Mouse (Mus musculus) thymus, postnatal 25 days (tissue): ENCODE results near the gene Slc25a48.

Experiments used
- DNase-seq: peaks from one replicate; pipeline ENCODE4 v3.0.0; 2022

Gene Slc25a48

DNA sequence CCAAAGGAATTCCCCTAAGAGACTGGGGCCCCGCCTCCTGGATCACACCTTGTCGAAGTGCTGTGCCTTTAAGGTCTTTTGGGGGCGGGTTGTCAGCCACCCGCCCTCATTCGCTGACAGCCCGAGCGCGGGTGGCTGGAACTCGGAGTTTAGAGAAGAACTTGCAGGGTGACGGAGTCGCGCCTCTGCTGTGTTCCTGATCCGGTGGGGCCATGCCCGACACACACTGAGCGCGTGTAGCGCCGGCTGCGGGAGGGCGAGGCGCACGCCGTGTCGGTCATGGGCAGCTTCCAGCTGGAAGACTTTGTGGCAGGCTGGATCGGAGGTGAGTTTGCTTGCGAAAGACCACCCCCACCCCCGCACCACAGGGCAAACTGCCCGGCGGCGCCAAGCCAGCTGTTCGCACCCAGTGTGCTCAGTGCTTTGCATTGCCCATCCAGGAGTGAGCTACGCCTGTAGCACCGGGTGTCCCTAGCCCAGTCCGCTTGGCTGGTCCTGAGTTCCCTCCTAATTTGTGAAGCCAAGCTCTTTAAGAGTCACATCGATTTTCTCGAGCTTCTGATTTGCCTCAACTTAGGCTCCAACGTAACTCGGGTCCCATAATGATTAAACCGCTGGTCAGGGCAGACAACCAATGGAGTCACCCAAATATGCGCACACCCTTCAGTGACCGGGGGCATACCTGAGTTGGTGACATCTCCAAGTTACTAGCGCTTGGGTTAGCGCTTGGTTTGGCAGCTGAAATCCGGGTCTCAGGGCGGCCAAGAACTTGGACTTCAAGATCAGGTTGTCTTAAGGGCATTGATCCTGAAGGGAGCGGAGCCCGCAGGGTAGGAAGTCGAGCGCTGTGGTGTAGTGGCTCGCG, at the start of gene Slc25a48:
Gene Slc25a48, plus strand, starts transcription at position 145 of the 865 bp plus-strand sequence.
- DNase-seq: no peak

- no peak for DNase-seq
These were observed 40.6 kb upstream of the Slc25a48 start for GRCm38 (mm10) chr13:56397572-56397971.

- DNase-seq: no peak
These were observed 37.0 kb upstream of the Slc25a48 start for GRCm38 (mm10) chr13:56401186-56401585.

DNA sequence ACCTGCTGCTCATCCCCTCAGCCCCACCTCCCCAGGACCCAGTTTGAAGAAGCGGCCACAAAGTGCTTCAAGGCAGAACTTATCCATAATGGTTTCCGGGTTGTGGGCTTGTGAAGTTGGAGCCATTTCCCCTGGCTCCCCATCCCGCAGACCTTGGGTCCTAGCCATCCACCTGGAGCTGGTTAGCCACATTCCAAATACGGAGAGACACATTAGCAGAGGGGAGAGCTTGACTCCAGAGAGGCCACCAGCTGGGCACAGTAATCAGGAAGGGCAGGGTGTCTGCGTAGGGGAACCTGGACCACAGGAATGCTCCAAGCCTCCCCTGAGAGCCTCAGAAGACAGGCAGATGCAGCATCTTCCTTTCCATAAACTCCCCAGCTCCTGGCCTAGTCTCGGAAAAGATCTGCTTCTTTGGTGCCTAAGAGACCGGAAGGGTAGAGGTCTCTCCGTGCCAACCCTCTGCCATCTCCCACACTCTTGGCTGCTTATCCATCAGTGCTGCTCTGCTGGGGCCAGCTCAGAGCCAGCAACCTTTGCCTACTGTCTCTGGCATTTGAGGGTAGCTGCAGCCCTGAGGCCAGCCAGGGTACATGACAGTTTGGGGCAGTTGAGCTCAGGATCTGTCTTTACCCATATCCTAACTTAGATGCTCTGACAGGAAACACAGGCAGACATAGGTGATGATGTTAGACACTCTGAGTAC, 34.6 kb upstream of the Slc25a48 start:
- no peak for DNase-seq

DNA sequence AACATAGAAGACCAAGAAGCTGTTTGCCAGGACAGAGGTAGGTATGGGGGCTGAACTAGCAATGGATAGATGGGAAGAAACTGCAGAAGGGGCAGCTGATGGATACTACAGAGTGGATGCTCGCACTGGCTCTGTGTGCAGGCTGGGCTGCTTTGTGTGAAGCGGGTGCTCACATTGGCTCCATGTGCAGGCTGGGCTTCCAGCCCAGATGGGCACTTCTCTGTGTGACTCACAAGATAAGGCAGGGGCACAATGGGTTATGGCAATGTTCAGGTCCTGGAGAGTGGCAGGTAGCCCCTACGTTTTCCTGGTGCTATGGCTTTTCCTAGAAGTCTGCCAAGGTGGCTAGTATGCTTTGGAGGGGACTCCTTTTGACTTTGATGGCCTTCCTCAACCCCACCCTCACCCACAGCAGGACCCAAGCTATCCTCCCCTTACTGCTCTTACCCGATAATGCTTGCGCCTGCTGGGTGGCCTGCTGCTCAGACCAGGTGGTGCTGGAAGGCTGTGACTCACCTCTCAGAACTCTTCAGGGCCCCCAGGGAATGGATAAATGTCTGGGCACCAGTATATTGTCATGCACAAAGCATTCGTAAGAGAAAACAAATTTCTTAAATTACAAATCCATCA, 33.5 kb upstream of the Slc25a48 start:
- no peak for DNase-seq

- DNase-seq: no peak
These were observed 25.8 kb upstream of the Slc25a48 start for GRCm38 (mm10) chr13:56412286-56412873.

DNA sequence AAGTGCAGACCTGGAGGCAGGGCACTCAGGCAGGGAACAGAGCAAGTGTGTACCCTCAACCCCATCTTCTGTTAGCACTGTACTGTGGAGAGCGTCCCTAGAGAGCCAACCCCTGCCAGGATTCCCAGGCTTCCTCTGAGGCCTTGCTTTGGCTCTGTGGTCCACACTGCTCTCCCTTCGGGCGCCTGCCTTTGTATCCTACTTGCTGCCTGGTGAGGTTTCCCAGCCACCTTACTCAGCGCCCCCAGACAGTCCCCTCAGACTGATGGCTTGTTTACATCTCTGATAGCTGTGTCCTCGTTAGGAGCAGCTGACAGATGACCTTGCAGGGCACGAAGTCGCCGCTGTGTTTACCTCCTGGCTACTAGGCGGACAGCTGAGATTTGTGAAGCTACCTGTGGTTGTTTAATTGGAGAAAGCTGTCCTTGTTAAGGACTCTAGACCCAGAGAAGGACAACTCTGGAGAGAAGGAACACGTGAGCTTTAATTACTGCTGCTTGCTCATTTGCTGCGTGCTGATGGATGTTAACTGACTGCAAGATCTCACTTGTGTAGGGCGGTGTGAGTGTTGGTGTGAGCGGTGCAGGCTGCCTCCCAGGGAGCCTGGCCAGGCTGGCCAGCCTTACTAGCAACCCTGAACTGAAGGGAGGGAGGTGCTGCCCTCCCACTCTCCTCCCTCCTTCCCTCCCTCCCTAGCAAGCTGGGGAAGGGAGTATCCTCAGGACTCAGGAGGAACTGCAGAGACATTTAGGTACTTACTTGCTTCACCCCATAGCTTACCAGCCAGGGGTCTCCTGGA, 19.3 kb upstream of the Slc25a48 start:
- no peak for DNase-seq

GRCm38 (mm10) chr13:56419538-56419937, 18.6 kb upstream of the Slc25a48 start:
- no peak for DNase-seq

DNA sequence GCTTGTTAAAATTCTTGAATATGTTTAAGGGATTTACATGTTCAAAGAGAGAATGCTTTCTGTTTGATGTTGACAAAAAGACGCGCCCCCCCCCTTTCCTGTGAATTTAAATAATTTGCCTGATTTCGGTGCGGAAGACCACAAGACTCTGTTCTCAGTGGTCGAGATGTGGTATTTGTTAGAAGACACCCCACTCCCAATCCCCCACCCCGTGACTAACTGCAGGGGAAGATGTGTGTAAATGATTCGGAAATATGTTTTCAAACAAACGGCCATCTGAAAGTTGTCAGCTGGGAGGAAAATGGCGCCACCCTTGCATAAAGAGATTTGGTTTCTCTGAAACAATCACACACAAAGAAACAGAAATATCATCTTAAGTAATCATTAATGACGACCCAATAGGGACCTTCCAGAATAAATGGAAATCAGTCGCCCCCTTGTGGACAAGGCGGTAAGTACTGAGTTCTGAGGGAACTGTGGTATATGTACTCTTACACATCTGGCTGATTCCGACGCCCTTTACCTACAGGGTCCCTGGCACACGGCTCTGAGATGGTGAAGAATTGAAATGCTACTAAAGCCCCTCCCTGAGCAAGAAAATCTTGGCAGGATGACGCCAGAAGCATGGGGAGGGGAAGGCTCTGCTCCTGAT, 16.0 kb upstream of the Slc25a48 start:
- peak; percentile 47 for DNase-seq

GRCm38 (mm10) chr13:56425931-56426330, 12.2 kb upstream of the Slc25a48 start:
- no peak for DNase-seq

DNA sequence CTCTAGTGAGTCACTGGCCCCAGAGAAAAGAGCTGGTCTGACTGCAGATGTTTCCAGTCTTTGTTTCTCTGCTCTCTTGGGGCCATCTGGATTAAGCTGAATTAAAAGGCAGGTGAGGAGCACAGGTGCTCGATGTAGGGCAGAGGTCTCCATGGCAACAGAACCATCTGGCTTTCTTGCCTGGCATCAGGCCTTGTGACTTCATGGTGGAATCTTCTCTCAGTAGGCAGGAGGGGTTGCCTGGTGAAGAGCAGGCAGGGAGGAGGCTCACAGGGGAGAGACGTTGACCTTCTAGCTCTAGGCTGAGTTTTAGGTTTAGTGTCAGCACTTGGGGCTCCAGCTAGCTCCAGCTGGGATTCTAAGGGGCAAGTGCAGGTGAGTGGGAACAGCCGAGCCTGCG, 11.8 kb upstream of the Slc25a48 start, which contains the start of gene Gm3045:
Gene Gm3045, plus strand, starts transcription at position 230 of the 400 bp plus-strand sequence.
- no peak for DNase-seq

- DNase-seq: peak; percentile 40
These were observed 9.2 kb upstream of the Slc25a48 start for GRCm38 (mm10) chr13:56428724-56429500.

DNA sequence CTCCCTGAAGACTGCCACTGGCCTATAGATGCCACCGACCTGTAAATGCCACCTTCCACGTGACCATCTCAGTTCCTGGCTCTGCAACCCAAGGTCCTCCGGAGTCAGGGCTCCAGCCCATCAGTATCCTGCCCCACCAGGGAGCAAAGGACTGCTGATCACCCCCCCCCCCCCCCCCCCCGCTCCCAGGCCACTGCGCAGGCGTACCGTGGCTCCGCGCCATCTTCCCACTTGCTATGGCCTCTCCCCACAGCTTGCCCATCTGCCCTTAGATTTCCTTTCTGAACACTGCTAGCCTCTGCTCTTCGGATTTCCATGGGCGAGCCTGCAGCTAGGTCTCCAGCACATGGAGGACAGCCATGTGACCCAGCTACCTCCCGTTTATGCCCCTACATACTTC, 5.7 kb upstream of the Slc25a48 start:
- no peak for DNase-seq

DNA sequence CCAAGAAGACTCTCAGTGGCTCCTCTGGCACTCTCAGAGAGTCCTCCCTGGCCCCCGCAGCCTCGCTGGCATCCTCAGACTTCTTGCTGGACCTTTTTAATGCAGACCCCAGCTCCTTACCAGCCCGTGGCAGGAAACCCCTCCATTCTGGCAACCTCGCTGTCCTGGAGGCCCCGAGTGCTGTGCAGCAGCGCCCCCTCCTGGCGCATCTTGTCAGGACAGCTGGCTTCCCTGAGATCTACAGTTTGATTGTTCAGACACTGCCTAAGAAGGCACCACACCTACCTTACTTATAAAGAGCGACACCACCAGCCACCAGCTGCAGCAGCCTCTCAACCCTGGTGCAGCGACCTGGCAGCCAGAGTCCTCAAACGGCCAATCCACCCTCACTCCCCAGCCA, 4.7 kb upstream of the Slc25a48 start:
- DNase-seq: peak; percentile 52

DNA sequence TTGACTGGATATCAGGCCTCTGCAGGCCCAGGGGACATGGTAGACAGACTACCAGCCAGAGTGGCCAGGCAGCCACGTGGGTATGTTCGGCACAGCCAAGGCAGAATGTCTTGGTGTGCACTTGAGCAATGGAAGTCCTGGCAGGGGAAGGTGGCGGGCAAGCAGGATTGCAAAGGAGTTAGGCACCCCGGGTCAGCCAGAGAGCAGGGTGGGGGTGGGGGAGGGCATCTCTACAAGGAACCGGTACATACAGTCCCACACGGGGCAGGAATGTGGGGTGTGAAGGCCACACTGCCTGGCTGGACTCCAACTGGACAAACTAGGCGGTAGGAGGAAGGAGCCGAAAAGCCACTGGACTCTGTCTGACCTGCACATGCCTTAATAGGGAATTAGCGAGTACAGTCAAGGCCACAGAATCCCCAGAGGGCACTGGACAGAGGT, 3.8 kb upstream of the Slc25a48 start:
- no peak for DNase-seq

DNA sequence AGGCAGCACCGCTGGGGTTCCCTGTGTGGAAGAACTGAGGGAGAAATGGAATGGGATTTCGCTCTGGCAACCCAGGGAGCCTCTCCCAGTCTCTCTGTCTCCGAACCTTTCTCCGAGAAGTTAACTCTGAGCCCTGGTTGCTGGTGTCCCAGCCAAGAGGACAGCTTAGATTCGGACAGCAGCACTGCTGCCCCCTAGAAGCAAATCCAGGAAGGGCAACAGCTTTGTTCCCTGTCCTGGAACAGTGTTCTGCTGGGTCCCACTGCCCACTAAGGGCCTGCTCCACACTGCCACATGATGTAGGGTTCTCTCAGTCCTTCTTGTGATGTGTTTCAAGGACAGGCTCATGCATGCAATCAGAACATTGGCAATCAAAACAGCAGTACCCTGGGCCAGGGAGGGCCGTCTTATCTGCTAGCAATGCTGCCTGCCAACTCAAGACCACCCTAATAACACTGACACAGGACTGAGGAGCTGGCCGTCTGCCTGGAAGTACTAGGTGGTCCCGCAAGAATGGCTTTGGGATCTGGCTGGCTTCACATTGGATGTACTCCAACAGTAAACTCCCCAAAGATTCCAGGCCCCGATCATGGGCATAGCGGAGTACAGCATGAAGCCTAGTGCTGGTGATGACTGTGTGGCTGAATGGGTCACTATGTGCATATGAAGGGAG, 2.4 kb upstream of the Slc25a48 start:
- DNase-seq: no peak

DNA sequence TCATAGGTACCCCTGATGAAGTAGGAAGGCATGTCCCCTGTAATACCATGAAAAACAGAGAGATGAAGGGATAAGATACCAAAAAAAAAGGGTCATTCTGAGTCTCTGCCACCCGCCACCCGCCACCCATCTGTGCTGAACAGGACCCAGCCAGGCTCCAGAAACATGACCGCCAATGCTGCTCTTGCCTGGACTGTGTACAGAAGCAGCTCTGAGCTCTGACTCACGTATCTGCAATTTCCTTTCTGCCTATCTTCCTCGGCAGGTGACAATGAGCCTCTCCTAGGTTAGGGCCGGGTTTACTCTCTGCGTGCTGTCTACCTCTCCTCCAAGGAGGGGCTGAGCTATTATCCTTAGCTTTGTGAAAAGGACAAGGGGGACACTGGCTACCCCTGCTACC, 5.3 kb downstream of the Slc25a48 start:
- no peak for DNase-seq

DNA sequence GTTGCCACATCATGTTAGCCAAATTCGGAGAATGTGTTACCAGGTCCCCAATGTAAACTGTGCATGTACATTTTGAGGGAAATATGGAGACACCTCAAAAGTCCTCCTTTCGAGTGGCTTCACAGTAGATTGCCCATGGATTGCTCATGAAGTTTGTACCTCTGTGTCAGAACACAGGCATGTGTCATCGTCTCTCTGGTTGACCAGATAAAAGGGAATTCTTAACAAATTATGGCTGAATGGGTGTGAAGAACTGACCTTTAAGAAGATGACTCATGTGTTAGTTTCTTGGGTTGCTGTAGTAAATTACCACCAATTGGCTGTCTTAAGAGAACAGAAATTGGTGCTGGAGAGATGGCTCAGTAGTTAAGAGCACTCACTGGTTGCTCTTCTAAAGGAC, 6.0 kb downstream of the Slc25a48 start:
- no peak for DNase-seq

DNA sequence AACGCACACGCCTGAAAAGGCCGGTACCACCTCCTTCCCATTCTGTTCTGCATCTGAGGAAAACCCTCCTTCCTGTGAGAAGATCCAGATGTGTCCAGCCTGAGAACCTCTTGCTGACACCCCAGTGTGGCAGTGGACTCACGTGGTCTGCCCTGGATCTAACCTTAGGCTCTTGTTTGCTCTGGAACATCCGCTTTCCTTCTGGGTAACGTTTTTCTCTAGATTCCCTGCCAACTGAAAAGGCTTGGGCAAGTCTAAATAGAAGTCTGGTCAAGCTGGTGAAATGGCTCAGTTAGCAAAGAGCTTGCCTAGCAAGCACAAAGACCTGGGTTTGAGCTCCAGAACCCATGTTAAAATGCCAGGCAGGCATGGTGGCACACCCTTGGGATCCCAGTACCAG, 6.8 kb downstream of the Slc25a48 start:
- DNase-seq: no peak
